Mouse (Mus musculus) kidney, adult 8-10 months (tissue): ENCODE measurements around the gene Itga8.

Experiments used
- DNase-seq, 2 experiments: peaks; one replicate each; pipeline ENCODE4 v3.0.0; 2022

Itga8 gene

DNA sequence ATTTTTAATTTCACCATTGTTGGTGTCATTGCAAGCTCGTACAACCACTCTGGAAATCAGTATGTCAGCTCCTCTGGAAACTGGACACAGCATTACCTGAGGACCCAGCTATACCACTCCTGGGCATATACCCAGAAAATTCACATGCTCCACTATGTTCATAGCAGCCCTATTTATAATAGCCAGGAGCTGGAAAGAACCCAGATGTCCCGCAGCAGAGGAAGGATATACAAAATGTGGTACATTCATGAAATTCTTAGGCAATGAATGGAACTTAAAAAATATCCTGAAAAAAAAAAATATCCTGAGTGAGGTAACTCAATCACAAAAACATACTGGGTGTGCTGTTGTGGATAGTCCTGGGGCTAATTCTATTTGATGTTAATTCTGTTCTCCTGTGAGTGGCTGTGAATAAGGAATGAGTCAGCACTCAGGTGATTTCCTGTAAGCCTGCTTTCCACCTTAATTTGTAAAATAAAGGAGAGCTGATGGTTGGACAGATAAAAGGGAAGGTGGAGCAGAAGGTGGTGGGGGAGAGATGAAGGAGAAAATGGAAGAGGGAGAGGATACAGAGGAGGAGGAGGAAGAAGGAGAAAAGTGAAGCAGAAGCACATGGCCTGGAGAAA lies 224.3 kb downstream of the Itga8 start:
- no peak for DNase-seq

DNA sequence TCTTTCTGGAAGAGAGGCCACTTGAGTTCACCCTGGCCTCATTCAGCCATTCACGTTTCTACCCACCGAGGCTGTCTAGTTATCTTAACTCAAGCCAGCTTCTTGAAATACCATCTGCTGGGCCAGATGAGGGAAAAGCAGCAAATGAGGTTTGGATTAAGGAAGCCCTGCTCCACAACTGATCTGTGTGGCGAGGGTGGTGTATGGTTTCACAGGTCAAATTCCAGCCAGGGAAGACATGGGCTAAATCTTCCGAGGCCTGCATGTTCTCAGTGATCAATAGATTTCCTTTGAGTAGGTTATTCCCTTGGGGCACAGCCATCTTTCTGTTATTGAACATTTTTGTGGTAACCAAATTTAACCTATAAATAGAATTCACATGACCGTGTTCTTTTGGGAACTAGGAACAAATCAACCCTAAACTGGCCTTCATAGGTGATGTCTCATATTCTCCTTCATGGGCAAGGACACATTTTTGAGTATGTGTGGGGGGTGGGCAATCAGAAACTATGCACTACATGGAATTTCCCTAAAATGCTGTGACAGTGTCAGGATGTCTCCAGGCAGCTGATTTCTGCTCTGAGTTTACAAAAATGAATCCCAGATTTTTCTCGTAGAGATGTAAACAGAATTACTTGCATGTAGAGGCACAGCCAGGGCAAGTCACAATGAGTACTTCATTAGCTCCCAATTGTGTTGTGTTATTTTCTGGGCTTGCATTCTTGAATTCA lies 235.9 kb downstream of the Itga8 start:
- DNase-seq, result no peak

DNA sequence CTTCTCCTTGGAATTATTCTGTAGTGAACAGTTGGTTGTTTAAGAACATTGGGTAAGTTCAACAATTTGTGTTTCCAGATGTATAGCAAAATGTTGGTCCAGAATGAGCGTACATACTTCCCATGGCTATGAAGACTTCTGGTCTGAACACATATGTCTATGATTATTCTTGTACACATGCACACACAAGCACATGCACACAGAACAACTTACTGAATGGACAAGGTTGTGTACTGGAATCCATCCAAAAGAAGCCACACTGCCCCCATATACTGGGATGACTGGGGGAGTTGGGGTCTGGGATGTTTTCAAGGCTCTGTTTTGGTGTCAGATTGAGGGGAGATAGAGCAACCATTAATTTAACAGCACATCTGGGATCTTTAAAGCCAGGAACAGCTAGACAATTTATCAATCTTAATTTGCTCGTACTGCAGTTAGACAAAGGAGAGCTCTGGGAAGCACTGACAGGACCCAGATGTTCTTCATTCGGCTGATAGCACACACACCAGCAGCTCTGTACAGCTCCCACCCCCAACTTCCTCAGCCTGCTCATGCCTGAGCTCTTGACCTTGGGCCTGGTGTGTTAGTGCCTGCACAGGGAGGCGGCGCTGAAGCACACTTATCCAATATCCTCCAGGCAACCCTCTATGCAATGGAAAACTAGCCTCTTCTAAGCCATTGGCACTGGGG lies 241.5 kb downstream of the Itga8 start:
- peak; percentile 6 to 26 for DNase-seq
